Mouse (Mus musculus) CH12.LX (cell line): ENCODE data around the gene Fopnl. TPM values are rescaled to one million over a fixed set of nuclear protein-coding genes. Genes with fewer than 3 reads are reported as not detected.

ENCODE experiments used
- DNase-seq: peaks from one replicate; pipeline ENCODE4 v3.0.0-alpha.2; 2013; ENCODE audit errors: extremely low read depth
- H3K27ac ChIP-seq: 2 replicates; pipeline ENCODE4 v1.5.1; 2012; ENCODE audit warnings: low read depth, mild to moderate bottlenecking, control low read depth, moderate library complexity; ENCODE audit not compliant: insufficient read depth
- H3K27me3 ChIP-seq: replicated peaks from 2 replicates; pipeline ENCODE3; 2012; ENCODE audit warnings: inconsistent platforms
- H3K36me3 ChIP-seq, 2 experiments: replicated peaks in 1 of 2; 2 replicates each; pipeline versions ENCODE3 to v1.6.1; 2012; ENCODE audit warnings: inconsistent platforms in 1 of 2, low read length in 1 of 2, mild to moderate bottlenecking in 1 of 2, mixed read lengths in 1 of 2, moderate library complexity in 1 of 2; ENCODE audit not compliant: control insufficient read depth in 1 of 2, insufficient read depth in 1 of 2
- H3K4me1 ChIP-seq, 2 experiments: 2 replicates each; pipeline ENCODE4 v1.6.1; 2012; ENCODE audit warnings: inconsistent platforms in 1 of 2, moderate library complexity in 1 of 2; ENCODE audit not compliant: insufficient read depth in 2 of 2, control insufficient read depth in 1 of 2
- H3K4me2 ChIP-seq: 2 replicates; pipeline ENCODE4 v1.6.1; 2012; ENCODE audit warnings: low read depth, mild to moderate bottlenecking, control low read depth; ENCODE audit not compliant: poor library complexity, insufficient read depth, severe bottlenecking
- H3K4me3 ChIP-seq, 3 experiments: fragments of 150-350 bp in 1 of 3; sonication (generic) in 1 of 3; replicated peaks in 1 of 3; 2 replicates each; pipeline versions ENCODE3 to v1.5.1; 2011 to 2012; ENCODE audit warnings: low read depth in 2 of 3, low read length in 2 of 3, mild to moderate bottlenecking in 2 of 3, moderate library complexity in 2 of 3, control low read depth in 1 of 3, improper control_type of control experiment in 1 of 3, inconsistent platforms in 1 of 3, mixed read lengths in 1 of 3; ENCODE audit not compliant: poor library complexity in 1 of 3
- H3K79me2 ChIP-seq: replicated peaks from 2 replicates; pipeline ENCODE4 v1.6.1; 2012; ENCODE audit warnings: mild to moderate bottlenecking, moderate library complexity; ENCODE audit not compliant: control insufficient read depth, poor library complexity, insufficient read depth, severe bottlenecking; ENCODE audit errors: extremely low read depth
- H3K9ac ChIP-seq: 2 replicates; pipeline ENCODE4 v1.6.1; 2012; ENCODE audit warnings: low read depth, mild to moderate bottlenecking, control low read depth, moderate library complexity; ENCODE audit not compliant: insufficient read depth
- H3K9me3 ChIP-seq: replicated peaks from 2 replicates; pipeline ENCODE3; 2012; ENCODE audit warnings: low read length, inconsistent platforms, mixed read lengths
- BHLHE40 ChIP-seq: IDR thresholded peaks from 2 replicates; pipeline ENCODE4 v1.6.1; 2011; ENCODE audit warnings: mild to moderate bottlenecking, low read depth, low read length, improper control_type of control experiment
- CHD1 ChIP-seq: IDR thresholded peaks from 2 replicates; pipeline ENCODE4 v1.6.1; 2012; ENCODE audit warnings: low read depth, low read length, improper control_type of control experiment, inconsistent platforms
- CHD2 ChIP-seq: IDR thresholded peaks from 2 replicates; pipeline ENCODE4 v1.6.1; 2011; ENCODE audit warnings: low read length, improper control_type of control experiment
- CTCF ChIP-seq, 2 experiments: IDR thresholded peaks in 1 of 2; conservative IDR thresholded peaks in 1 of 2; 2 replicates each; pipeline ENCODE4 v1.5.1; 2011 to 2012; ENCODE audit warnings: low read depth in 2 of 2, low read length in 2 of 2, improper control_type of control experiment in 1 of 2, inconsistent platforms in 1 of 2, mild to moderate bottlenecking in 1 of 2, moderate library complexity in 1 of 2
- E2F4 ChIP-seq: IDR thresholded peaks from 2 replicates; pipeline ENCODE4 v1.6.1; 2011; ENCODE audit warnings: low read depth, low read length, improper control_type of control experiment; ENCODE audit not compliant: insufficient replicate concordance
- ELF1 ChIP-seq: IDR thresholded peaks from 2 replicates; pipeline ENCODE4 v1.6.1; 2014; ENCODE audit warnings: low read depth, mild to moderate bottlenecking, inconsistent platforms, low read length, improper control_type of control experiment
- EP300 ChIP-seq: IDR thresholded peaks from 2 replicates; pipeline ENCODE4 v1.6.1; 2011; ENCODE audit warnings: low read length, improper control_type of control experiment
- ETS1 ChIP-seq: conservative IDR thresholded peaks from 2 replicates; pipeline ENCODE4 v1.6.1; 2012; ENCODE audit warnings: low read depth, mild to moderate bottlenecking, inconsistent platforms, low read length, improper control_type of control experiment, moderate library complexity
- GABPA ChIP-seq: IDR thresholded peaks from 2 replicates; pipeline ENCODE4 v1.6.1; 2012; ENCODE audit warnings: low read depth, low read length, improper control_type of control experiment, inconsistent platforms; ENCODE audit not compliant: insufficient replicate concordance
- HCFC1 ChIP-seq: IDR thresholded peaks from 2 replicates; pipeline ENCODE4 v1.6.1; 2012; ENCODE audit warnings: low read depth, mild to moderate bottlenecking, inconsistent platforms, low read length, improper control_type of control experiment
- MEF2A ChIP-seq: IDR thresholded peaks from 2 replicates; pipeline ENCODE4 v1.6.1; 2014; ENCODE audit warnings: low read depth, mild to moderate bottlenecking, inconsistent platforms, low read length, improper control_type of control experiment, borderline replicate concordance
- NRF1 ChIP-seq: IDR thresholded peaks from 2 replicates; pipeline ENCODE4 v1.6.1; 2014; ENCODE audit warnings: low read depth, mild to moderate bottlenecking, inconsistent platforms, low read length, improper control_type of control experiment, moderate library complexity
- PAX5 ChIP-seq: IDR thresholded peaks from 2 replicates; pipeline ENCODE4 v1.6.1; 2012; ENCODE audit warnings: low read length, inconsistent platforms, mixed read lengths
- POLR2AphosphoS2 ChIP-seq: IDR thresholded peaks from 2 replicates; pipeline ENCODE4 v1.6.1; 2011; ENCODE audit warnings: low read depth, low read length, improper control_type of control experiment
- RAD21 ChIP-seq: IDR thresholded peaks from 2 replicates; pipeline ENCODE4 v1.6.1; 2011; ENCODE audit warnings: low read depth, mild to moderate bottlenecking, low read length, improper control_type of control experiment, moderate library complexity
- RCOR1 ChIP-seq: conservative IDR thresholded peaks from 2 replicates; pipeline ENCODE4 v1.6.1; 2012; ENCODE audit warnings: low read depth, mild to moderate bottlenecking, inconsistent platforms, low read length, improper control_type of control experiment
- SIN3A ChIP-seq: IDR thresholded peaks from 2 replicates; pipeline ENCODE4 v1.6.1; 2012; ENCODE audit warnings: low read length, improper control_type of control experiment, inconsistent platforms
- SMC3 ChIP-seq: IDR thresholded peaks from 2 replicates; pipeline ENCODE4 v1.6.1; 2011; ENCODE audit warnings: low read depth, low read length, improper control_type of control experiment
- TCF12 ChIP-seq: IDR thresholded peaks from 2 replicates; pipeline ENCODE4 v1.6.1; 2014; ENCODE audit warnings: low read depth, mild to moderate bottlenecking, inconsistent platforms, low read length, improper control_type of control experiment
- UBTF ChIP-seq: IDR thresholded peaks from 2 replicates; pipeline ENCODE4 v1.6.1; 2012; ENCODE audit warnings: low read depth, mild to moderate bottlenecking, inconsistent platforms, low read length, improper control_type of control experiment, moderate library complexity
- ZC3H11A ChIP-seq: IDR thresholded peaks from 2 replicates; pipeline ENCODE4 v1.6.1; 2012; ENCODE audit warnings: low read depth, mild to moderate bottlenecking, inconsistent platforms, low read length, improper control_type of control experiment
- ZMIZ1 ChIP-seq: IDR thresholded peaks from 2 replicates; pipeline ENCODE4 v1.6.1; 2012; ENCODE audit warnings: low read depth, mild to moderate bottlenecking, inconsistent platforms, low read length, improper control_type of control experiment
- dilution Hi-C: fragments of 300-500 bp; cut with MboI; formaldehyde crosslinking; loops from 2 replicates; pipeline ENCODE4 v1.14.3; 2020; ENCODE audit warnings: low sequenced_read_pairs; ENCODE audit not compliant: extremely low pct_unique_long_range_greater_than_20kb, extremely low pct_ligation_motif_present
- in situ Hi-C: fragments of 300-500 bp; cut with MboI; formaldehyde crosslinking; loops from 3 replicates; pipeline ENCODE4 v1.14.3; 2019; ENCODE audit warnings: low sequenced_read_pairs, low pct_ligation_motif_present, low pct_unique_long_range_greater_than_20kb, mixed read lengths
- polyA plus RNA-seq: library from polyadenylated mRNA; unstranded; fragments of >175 nt; gene quantifications from 2 replicates; pipeline ENCODE4 v1.2.1, GENCODE M21; 2012; ENCODE audit warnings: low read depth; ENCODE audit not compliant: insufficient read length
- total RNA-seq, 2 experiments: library from RNA; depleted of rRNA; stranded (reverse); fragments of 300-350 nt in 1 of 2; fragments of >200 nt in 1 of 2; gene quantifications; 2 replicates each; pipeline ENCODE4 v1.2.3; 2012 to 2014

The Fopnl gene
- total and polyA plus RNA-seq, 3 experiments, result 32.8 to 153 (median 56.8) TPM

- Histone ChIP-seq H3K4me1 (peaks cover 0 to 18% of the 10 kb centered on the region in 2 experiments; a peak in 2 of 4 replicates), H3K79me2 (no peaks in the 10 kb centered on the region), H3K36me3 (peaks cover 20 to 60% of the 10 kb centered on the region in 2 experiments), H3K27ac (no peak overlapping the region), H3K27me3 (no peaks in the 10 kb centered on the region), H3K9ac (no peak overlapping the region), H3K4me2 (no peak overlapping the region), H3K4me3 (no peak overlapping the region), H3K9me3 (no peaks in the 10 kb centered on the region)
- DNase-seq, result no peak
- TF ChIP-seq NRF1 (no peak), EP300 (no peak), RCOR1 (no peak), CTCF (conservative IDR thresholded peaks at IDR 0.05 in 1 of 2, IDR thresholded peaks at IDR 0.05 in 1 of 2; ENCODE audit: low read depth in 2 of 2, low read length in 2 of 2) (no peak), SMC3 (no peak), BHLHE40 (no peak), E2F4 (no peak), GABPA (no peak), HCFC1 (no peak), ELF1 (no peak), ETS1 (no peak), PAX5 (no peak), ZC3H11A (no peak), CHD2 (no peak), TCF12 (no peak), RAD21 (no peak), POLR2AphosphoS2 (no peak), MEF2A (no peak)
- dilution Hi-C loops, result no loop called here
- in situ Hi-C loops, result no loop called here
Measured at GRCm38 (mm10) chr16:14298461-14298860, 18.7 kb downstream of the Fopnl start.

GRCm38 (mm10) chr16:14297746-14298145, 19.5 kb downstream of the Fopnl start:
- in situ Hi-C loops, result no loop called here
- dilution Hi-C loops, result no loop called here
- no peak overlapping the region for H3K4me3 ChIP-seq
- DNase-seq, result no peak
- H3K9me3 ChIP-seq, result no peaks in the 10 kb centered on the region
- no peaks in the 10 kb centered on the region for H3K79me2 ChIP-seq
- H3K4me2 ChIP-seq, result no peak overlapping the region
- TF ChIP-seq UBTF (no peak), RCOR1 (no peak), HCFC1 (no peak), EP300 (no peak), ZMIZ1 (no peak), CHD1 (no peak), BHLHE40 (no peak), SMC3 (no peak), ETS1 (no peak), SIN3A (no peak)
- H3K4me1 ChIP-seq, result peaks cover 0 to 11% of the 10 kb centered on the region in 2 experiments; a peak in 1 of 4 replicates
- no peaks in the 10 kb centered on the region for H3K27me3 ChIP-seq
- no peak overlapping the region for H3K9ac ChIP-seq
- peaks cover 19 to 52% of the 10 kb centered on the region in 2 experiments for H3K36me3 ChIP-seq
- no peak overlapping the region for H3K27ac ChIP-seq
